Mouse (Mus musculus) lung, postnatal 0 days (tissue): ENCODE data around the gene Rgs3. TPM values are rescaled to one million over a fixed set of nuclear protein-coding genes. Genes with fewer than 3 reads are reported as not detected.
A peak's percentile ranks its signal among the peaks of the same experiment; 100 is the strongest.

ENCODE experiments used
- ATAC-seq: fragments of 200-750 bp; cut with Nextera tagmentation; 2 replicates; pipeline ENCODE4 v1.8.0; 2017; ENCODE audit warnings: moderate library complexity
- DNase-seq: peaks from one replicate; pipeline ENCODE4 v3.0.0-alpha.2; 2016; ENCODE audit warnings: low spot score
- H3K27ac ChIP-seq: fragments of 300-500 bp; sonication (generic); 2 replicates; pipeline ENCODE4 v1.5.1; 2014; ENCODE audit warnings: antibody characterized with exemption, mild to moderate bottlenecking, low read length, mixed read lengths
- H3K27me3 ChIP-seq: fragments of 300-500 bp; sonication (generic); replicated peaks from 2 replicates; pipeline ENCODE4 v1.6.1; 2014; ENCODE audit warnings: low read length, mixed read lengths; ENCODE audit not compliant: insufficient read depth
- H3K36me3 ChIP-seq: fragments of 300-500 bp; sonication (generic); 2 replicates; pipeline ENCODE4 v1.6.1; 2014; ENCODE audit warnings: low read length, mixed read lengths; ENCODE audit not compliant: insufficient read depth
- H3K4me1 ChIP-seq: fragments of 300-500 bp; sonication (generic); 2 replicates; pipeline ENCODE4 v1.6.1; 2014; ENCODE audit warnings: antibody characterized with exemption, low read depth, low read length, mixed read lengths; ENCODE audit not compliant: insufficient read depth
- H3K4me2 ChIP-seq: fragments of 300-500 bp; sonication (generic); replicated peaks from 2 replicates; pipeline ENCODE4 v1.6.1; 2014; ENCODE audit warnings: low read depth, mild to moderate bottlenecking, low read length, moderate library complexity, mixed read lengths
- H3K4me3 ChIP-seq: fragments of 300-500 bp; sonication (generic); 2 replicates; pipeline ENCODE4 v1.5.1; 2014; ENCODE audit warnings: low read depth, low read length
- H3K9ac ChIP-seq: fragments of 300-500 bp; sonication (generic); replicated peaks from 2 replicates; pipeline ENCODE4 v1.6.1; 2014; ENCODE audit warnings: low read depth, mild to moderate bottlenecking
- H3K9me3 ChIP-seq: fragments of 300-500 bp; sonication (generic); 2 replicates; pipeline ENCODE4 v1.6.1; 2016; ENCODE audit warnings: low read length, mixed read lengths
- CTCF ChIP-seq: IDR thresholded peaks from 2 replicates; pipeline ENCODE4 v1.5.1; 2016; ENCODE audit warnings: antibody characterized with exemption, mild to moderate bottlenecking
- EP300 ChIP-seq: IDR thresholded peaks from 2 replicates; pipeline ENCODE4 v1.6.1; 2016; ENCODE audit warnings: antibody characterized with exemption, mild to moderate bottlenecking, control low read depth
- WGBS: fragments of 180-500 bp; shearing (Covaris S2); extraction: QIAGEN DNeasy Blood & Tissue Kit; methylation state at CpG from one replicate; pipeline ENCODE4 v1.1.7; 2014; 5-methylcytosine and 5-hydroxymethylcytosine counted together
- polyA plus RNA-seq: library from polyadenylated mRNA; unstranded; fragments of >200 nt; fragmentation: Nextera tagmentation; extraction: Ambion mirVana; gene quantifications from 2 replicates; pipeline ENCODE4 v1.2.1, GENCODE M21; 2015

The Rgs3 gene
- polyA plus RNA-seq, 1 experiment from 2014 or later, result 63.7 TPM

- DNase-seq (peak; percentile 73), ATAC-seq (peak; percentile 94)
- no peaks in the 10 kb centered on the region for H3K9me3 ChIP-seq
- WGBS, result 37% methylated on average over 16 of the region's 16 CpGs
- H3K27ac ChIP-seq, result peak overlapping the region; percentile 69
- H3K27me3 ChIP-seq, result no peaks in the 10 kb centered on the region
- peaks cover 6% of the 10 kb centered on the region; the same call in 1 of the 2 replicates for H3K4me1 ChIP-seq
- H3K9ac ChIP-seq, result peak overlapping the region; percentile 43; the same call in 1 of the 2 replicates
- peak overlapping the region; percentile 34 for H3K4me3 ChIP-seq
- H3K4me2 ChIP-seq, result peak overlapping the region; percentile 45
- TF ChIP-seq EP300 (peak; percentile 90), CTCF (0 out of 2 replicates have a peak, but pooled peaks have one; percentile 19)
- no peaks in the 10 kb centered on the region for H3K36me3 ChIP-seq
Observed at GRCm38 (mm10) chr4:62619232-62619964, 59.8 kb downstream of the Rgs3 start.

GRCm38 (mm10) chr4:62619965-62620244 is 60.3 kb downstream of the Rgs3 start:
- Histone ChIP-seq H3K27me3 (no peaks in the 10 kb centered on the region), H3K4me1 (peaks cover 6% of the 10 kb centered on the region; the same call in 1 of the 2 replicates), H3K27ac (peak overlapping the region; percentile 68), H3K36me3 (no peaks in the 10 kb centered on the region), H3K9ac (peak overlapping the region; percentile 43), H3K9me3 (no peaks in the 10 kb centered on the region), H3K4me2 (peak overlapping the region; percentile 45), H3K4me3 (peak overlapping the region; percentile 34)
- no peak for ATAC-seq
- WGBS, result 75% methylated on average over 3 of the region's 3 CpGs
- peak; percentile 4 for DNase-seq
- TF ChIP-seq CTCF (no peak), EP300 (no peak)

GRCm38 (mm10) chr4:62621151-62621550 is 61.5 kb downstream of the Rgs3 start:
- H3K9ac ChIP-seq, result no peak overlapping the region; the same call in 1 of the 2 replicates
- ATAC-seq (no peak), DNase-seq (no peak)
- H3K27ac ChIP-seq, result peak overlapping the region; percentile 79
- H3K9me3 ChIP-seq, result no peaks in the 10 kb centered on the region
- no peaks in the 10 kb centered on the region for H3K36me3 ChIP-seq
- 70% methylated on average over 9 of the region's 9 CpGs for WGBS
- TF ChIP-seq EP300 (no peak), CTCF (no peak)
- no peaks in the 10 kb centered on the region for H3K27me3 ChIP-seq
- H3K4me3 ChIP-seq, result peak overlapping the region; percentile 10; the same call in 1 of the 2 replicates
- H3K4me2 ChIP-seq, result peak overlapping the region; percentile 45
- H3K4me1 ChIP-seq, result peaks cover 6% of the 10 kb centered on the region

- ATAC-seq, result peak; percentile 19
- WGBS, result 48% methylated on average over 13 of the region's 14 CpGs
- Histone ChIP-seq H3K36me3 (no peaks in the 10 kb centered on the region), H3K27me3 (no peaks in the 10 kb centered on the region), H3K27ac (peak overlapping the region; percentile 79), H3K9me3 (no peaks in the 10 kb centered on the region), H3K4me1 (peaks cover 10% of the 10 kb centered on the region), H3K9ac (no peak overlapping the region), H3K4me2 (peak overlapping the region; percentile 45), H3K4me3 (peak overlapping the region; percentile 10; the same call in 1 of the 2 replicates)
- DNase-seq, result peak; percentile 33
- TF ChIP-seq EP300, result 0 out of 2 replicates have a peak, but pooled peaks have one; percentile 32
- no peak for TF ChIP-seq CTCF
Observed at GRCm38 (mm10) chr4:62621880-62622675, 62.4 kb downstream of the Rgs3 start.

- WGBS, result 63% methylated on average over 13 of the region's 13 CpGs
- H3K27ac ChIP-seq, result no peak overlapping the region
Observed at GRCm38 (mm10) chr4:62623251-62624015, 63.8 kb downstream of the Rgs3 start.

More at GRCm38 (mm10) chr4:62623251-62624015, 63.8 kb downstream of the Rgs3 start:
- DNase-seq (no peak), ATAC-seq (no peak)
- H3K36me3 ChIP-seq, result no peaks in the 10 kb centered on the region
- H3K4me2 ChIP-seq, result peak overlapping the region; percentile 45; the same call in 1 of the 2 replicates
- H3K4me1 ChIP-seq, result peaks cover 4% of the 10 kb centered on the region
- H3K9me3 ChIP-seq, result no peaks in the 10 kb centered on the region
- H3K4me3 ChIP-seq, result no peak overlapping the region
- H3K27me3 ChIP-seq, result no peaks in the 10 kb centered on the region
- H3K9ac ChIP-seq, result no peak overlapping the region
- TF ChIP-seq EP300 (no peak), CTCF (no peak)
